8 mouse cellular contexts compared by ENCODE assay signal in genomic region chr5:15935234-15935728, GRCm38 (mm10). TPM values are rescaled to one million over a fixed set of nuclear protein-coding genes. Genes with fewer than 3 reads are reported as not detected.
A peak's percentile ranks its signal among the peaks of the same experiment; 100 is the strongest.
DNase-seq lines count a peak whose midpoint lies in the region; ATAC-seq and TF ChIP-seq lines count a peak whose summit lies in the region.

No protein-coding gene starts in this region.

- no peak; the same call in 1 of the 2 replicates for ATAC-seq in intestine, postnatal 0 days
- peak; percentile 5; the same call in 1 of the 2 replicates for ATAC-seq in stomach, embryonic 15.5 days (ENCODE audit: insufficient read depth, low FRiP score, low read depth)

- peak overlapping the region; percentile 65 for H3K9ac ChIP-seq in intestine, postnatal 0 days (ENCODE audit: low read depth, low read length)
- H3K9ac ChIP-seq in stomach, embryonic 15.5 days: peak overlapping the region; percentile 80

- peak overlapping the region; percentile 98 for H3K27ac ChIP-seq in cortical plate, adult 2 months (ENCODE audit: insufficient read depth, low read length)
- peak overlapping the region; percentile 60; the same call in 1 of the 2 replicates for H3K27ac ChIP-seq in intestine, postnatal 0 days (ENCODE audit: low read depth, low read length)
- peak overlapping the region; percentile 86 for H3K27ac ChIP-seq in stomach, embryonic 15.5 days

- peak overlapping the region; percentile 76 for H3K4me3 ChIP-seq in cortical plate, adult 2 months (ENCODE audit: insufficient read depth, low read length)
- peak overlapping the region; percentile 57 for H3K4me3 ChIP-seq in intestine, postnatal 0 days (ENCODE audit: low read depth, low read length)
- peak overlapping the region; percentile 66 for H3K4me3 ChIP-seq in stomach, embryonic 15.5 days (replicated peaks)

- H3K27me3 ChIP-seq in intestine, postnatal 0 days (replicated peaks; ENCODE audit: control insufficient read depth, insufficient read depth, low read length): peaks cover 27% of the 10 kb centered on the region
- peaks cover 3% of the 10 kb centered on the region; the same call in 1 of the 2 replicates for H3K27me3 ChIP-seq in stomach, embryonic 15.5 days (replicated peaks)

- DNase-seq in layer of hippocampus, adult 11-12 months (ENCODE audit: low spot score): peak; percentile 25
- DNase-seq in layer of hippocampus, adult 9-10 months (ENCODE audit: low spot score): no peak
- peak; percentile 8 for DNase-seq in gastrocnemius, postnatal 25 days
- peak; percentile 57 for DNase-seq in lung, postnatal 10 days
- DNase-seq in urinary bladder, postnatal 10 days (ENCODE audit: low spot score): no peak

- TF ChIP-seq CTCF in cortical plate, adult 2 months (IDR thresholded peaks at IDR 0.05; ENCODE audit: extremely low read depth, insufficient read depth, low read length): no peak
- TF ChIP-seq CTCF in intestine, postnatal 0 days (IDR thresholded peaks at IDR 0.05; ENCODE audit: low read depth): no peak

- TF ChIP-seq POLR2A in cortical plate, adult 2 months (IDR thresholded peaks at IDR 0.05; ENCODE audit: extremely low read depth, insufficient read depth, low read length): no peak

- no peaks in the 10 kb centered on the region; the same call in 1 of the 2 replicates for H3K4me1 ChIP-seq in cortical plate, adult 2 months (ENCODE audit: control insufficient read depth, insufficient read depth, low read length)
- no peaks in the 10 kb centered on the region; the same call in 1 of the 2 replicates for H3K4me1 ChIP-seq in intestine, postnatal 0 days (replicated peaks; ENCODE audit: control insufficient read depth, insufficient read depth, low read length)
- H3K4me1 ChIP-seq in stomach, embryonic 15.5 days: peaks cover 8% of the 10 kb centered on the region; the same call in 1 of the 2 replicates

- H3K36me3 ChIP-seq in intestine, postnatal 0 days (ENCODE audit: control insufficient read depth, insufficient read depth): no peaks in the 10 kb centered on the region
- no peaks in the 10 kb centered on the region for H3K36me3 ChIP-seq in stomach, embryonic 15.5 days

- peak overlapping the region; percentile 84 for H3K4me2 ChIP-seq in intestine, postnatal 0 days (replicated peaks; ENCODE audit: low read depth)
- peak overlapping the region; percentile 86 for H3K4me2 ChIP-seq in stomach, embryonic 15.5 days

- WGBS in intestine, postnatal 0 days: 2% methylated on average over 27 of the region's 27 CpGs
- under 1% methylated on average over 27 of the region's 27 CpGs for WGBS in stomach, embryonic 15.5 days

- H3K9me3 ChIP-seq in intestine, postnatal 0 days (ENCODE audit: control insufficient read depth): no peaks in the 10 kb centered on the region
- no peaks in the 10 kb centered on the region for H3K9me3 ChIP-seq in stomach, embryonic 15.5 days

RNA-seq across cellular contexts. Expression of gene Cacna2d1, which starts 0.8 kb away (rescaled TPM):
- polyA plus RNA-seq in cortical plate, adult 2 months (2012; rRNA removed): 77.3 and 82.2 TPM in 2 replicates
- 100 to 1,000 TPM; 286 to 312 TPM for total RNA-seq in gastrocnemius, postnatal 25 days (2021)
- 7.2 and 8.6 TPM in 2 replicates for polyA plus RNA-seq in intestine, postnatal 0 days (2015; fragmentation: Nextera tagmentation; extraction: Ambion mirVana)
- polyA plus RNA-seq in stomach, embryonic 15.5 days (2015; fragmentation: Nextera tagmentation; extraction: Ambion mirVana): 15.2 and 16.4 TPM in 2 replicates

Comparison
In these comparisons a context has a peak if more than half of its experiments do, and no peak if none do; other contexts are left out.
1. DNase-seq: peak in layer of hippocampus, adult 11-12 months (single experiment), gastrocnemius, postnatal 25 days (single experiment) and lung, postnatal 10 days (single experiment); none in layer of hippocampus, adult 9-10 months (single experiment) and urinary bladder, postnatal 10 days (single experiment).
2. Peak in every context shown above with its lines, with median percentiles within 50 percentile points of each other: H3K27ac ChIP-seq and H3K4me3 ChIP-seq.